Mouse (Mus musculus): Measurements from ENCODE around the gene Smad3. TPM values are rescaled to one million over a fixed set of nuclear protein-coding genes. Genes with fewer than 3 reads are reported as not detected.

Gene Smad3
- polyA plus RNA-seq, 1 experiment from 2014 or later: 11.6 TPM

- ATAC-seq (replicated peaks; ENCODE audit: insufficient number of reproducible peaks, insufficient read depth, low FRiP score, low read depth): no peak
- Histone ChIP-seq H3K4me2 (no peak overlapping the region), H3K27ac (no peak overlapping the region), H3K9me3 (replicated peaks) (no peaks in the 10 kb centered on the region), H3K4me1 (replicated peaks) (peaks cover 29% of the 10 kb centered on the region), H3K9ac (no peak overlapping the region), H3K27me3 (no peaks in the 10 kb centered on the region), H3K36me3 (no peaks in the 10 kb centered on the region), H3K4me3 (no peak overlapping the region)
- whole genome bisulfite sequencing: 51% methylated on average over 2 of the region's 2 CpGs
These were observed 29.3 kb upstream of the Smad3 start for GRCm38 (mm10) chr9:63787086-63787485.

- ATAC-seq (replicated peaks; ENCODE audit: insufficient number of reproducible peaks, insufficient read depth, low FRiP score, low read depth): no peak
- Histone ChIP-seq H3K36me3 (no peaks in the 10 kb centered on the region), H3K4me2 (no peak overlapping the region), H3K27ac (no peak overlapping the region), H3K27me3 (no peaks in the 10 kb centered on the region), H3K4me3 (no peak overlapping the region), H3K4me1 (replicated peaks) (peaks cover 20% of the 10 kb centered on the region), H3K9me3 (replicated peaks) (no peaks in the 10 kb centered on the region), H3K9ac (no peak overlapping the region)
- 32% methylated on average over 5 of the region's 5 CpGs for WGBS
These were observed 28.4 kb upstream of the Smad3 start for GRCm38 (mm10) chr9:63786026-63786670.

- Histone ChIP-seq H3K4me2 (no peak overlapping the region), H3K4me1 (replicated peaks) (peaks cover 23% of the 10 kb centered on the region), H3K9me3 (replicated peaks) (no peaks in the 10 kb centered on the region), H3K27ac (no peak overlapping the region), H3K4me3 (no peak overlapping the region), H3K36me3 (no peaks in the 10 kb centered on the region), H3K9ac (no peak overlapping the region), H3K27me3 (no peaks in the 10 kb centered on the region)
- ATAC-seq (replicated peaks; ENCODE audit: insufficient number of reproducible peaks, insufficient read depth, low FRiP score, low read depth): 0 out of 2 replicates have a peak, but pooled peaks have one; percentile 18
- 27% methylated on average over 5 of the region's 5 CpGs for WGBS
These were observed 27.7 kb upstream of the Smad3 start for GRCm38 (mm10) chr9:63785492-63785891.

- 79% methylated on average over 3 of the region's 3 CpGs for WGBS
- no peaks in the 10 kb centered on the region for H3K36me3 ChIP-seq
- H3K9me3 ChIP-seq (replicated peaks): no peaks in the 10 kb centered on the region
- no peaks in the 10 kb centered on the region for H3K27me3 ChIP-seq
- H3K27ac ChIP-seq: no peak overlapping the region
- H3K4me1 ChIP-seq (replicated peaks): peaks cover 30% of the 10 kb centered on the region
- no peak overlapping the region for H3K9ac ChIP-seq
- no peak overlapping the region for H3K4me3 ChIP-seq
- ATAC-seq (replicated peaks; ENCODE audit: insufficient number of reproducible peaks, insufficient read depth, low FRiP score, low read depth): no peak
- no peak overlapping the region for H3K4me2 ChIP-seq
These were observed 26.8 kb upstream of the Smad3 start for GRCm38 (mm10) chr9:63784597-63784996.

- WGBS: 60% methylated on average over 4 of the region's 4 CpGs
- Histone ChIP-seq H3K9ac (no peak overlapping the region), H3K9me3 (replicated peaks) (no peaks in the 10 kb centered on the region), H3K27me3 (0 out of 2 replicates have a peak, but pooled peaks cover 3% of the 10 kb centered on the region), H3K4me3 (no peak overlapping the region), H3K36me3 (no peaks in the 10 kb centered on the region), H3K4me1 (replicated peaks) (peaks cover 26% of the 10 kb centered on the region), H3K4me2 (no peak overlapping the region), H3K27ac (no peak overlapping the region)
- ATAC-seq (replicated peaks; ENCODE audit: insufficient number of reproducible peaks, insufficient read depth, low FRiP score, low read depth): no peak
These were observed 24.9 kb upstream of the Smad3 start for GRCm38 (mm10) chr9:63782744-63783143.

- H3K4me1 ChIP-seq (replicated peaks): peaks cover 24% of the 10 kb centered on the region
These were observed 24.1 kb upstream of the Smad3 start for GRCm38 (mm10) chr9:63781714-63782464.

GRCm38 (mm10) chr9:63779950-63780887 lies 22.4 kb upstream of the Smad3 start:
- Histone ChIP-seq H3K4me2 (peak overlapping the region; percentile 30), H3K4me3 (no peak overlapping the region), H3K27ac (peak overlapping the region; percentile 79), H3K9me3 (replicated peaks) (no peaks in the 10 kb centered on the region), H3K27me3 (0 out of 2 replicates have a peak, but pooled peaks cover 3% of the 10 kb centered on the region), H3K36me3 (no peaks in the 10 kb centered on the region), H3K4me1 (replicated peaks) (peaks cover 19% of the 10 kb centered on the region), H3K9ac (0 out of 2 replicates have a peak overlapping the region, but pooled peaks have one; percentile 16)
- 19% methylated on average over 17 of the region's 17 CpGs for WGBS
- peak; percentile 51 for ATAC-seq (replicated peaks; ENCODE audit: insufficient number of reproducible peaks, insufficient read depth, low FRiP score, low read depth)

More at GRCm38 (mm10) chr9:63781714-63782464, 24.1 kb upstream of the Smad3 start:
- Histone ChIP-seq H3K9me3 (replicated peaks) (no peaks in the 10 kb centered on the region), H3K36me3 (no peaks in the 10 kb centered on the region), H3K27ac (no peak overlapping the region), H3K27me3 (0 out of 2 replicates have a peak, but pooled peaks cover 3% of the 10 kb centered on the region), H3K4me2 (no peak overlapping the region), H3K9ac (no peak overlapping the region), H3K4me3 (no peak overlapping the region)
- WGBS: 73% methylated on average over 7 of the region's 7 CpGs
- ATAC-seq (replicated peaks; ENCODE audit: insufficient number of reproducible peaks, insufficient read depth, low FRiP score, low read depth): no peak

- no peak for ATAC-seq (replicated peaks; ENCODE audit: insufficient number of reproducible peaks, insufficient read depth, low FRiP score, low read depth)
- no peak overlapping the region for H3K9ac ChIP-seq
- no peaks in the 10 kb centered on the region for H3K36me3 ChIP-seq
- H3K27ac ChIP-seq: no peak overlapping the region
- 0 out of 2 replicates have a peak, but pooled peaks cover 6% of the 10 kb centered on the region for H3K27me3 ChIP-seq
- H3K9me3 ChIP-seq (replicated peaks): no peaks in the 10 kb centered on the region
- H3K4me1 ChIP-seq (replicated peaks): peaks cover 26% of the 10 kb centered on the region
- no peak overlapping the region for H3K4me2 ChIP-seq
- H3K4me3 ChIP-seq: no peak overlapping the region
- 59% methylated on average over 3 of the region's 3 CpGs for WGBS
These were observed 18.9 kb upstream of the Smad3 start for GRCm38 (mm10) chr9:63776735-63777134.

- no peak overlapping the region for H3K27ac ChIP-seq
- 61% methylated on average over 6 of the region's 6 CpGs for WGBS
- ATAC-seq (replicated peaks; ENCODE audit: insufficient number of reproducible peaks, insufficient read depth, low FRiP score, low read depth): no peak
These were observed 17.2 kb upstream of the Smad3 start for GRCm38 (mm10) chr9:63774854-63775483.

GRCm38 (mm10) chr9:63772452-63772851 lies 14.7 kb upstream of the Smad3 start:
- no peak overlapping the region for H3K4me3 ChIP-seq
- H3K9me3 ChIP-seq (replicated peaks): peaks cover 3% of the 10 kb centered on the region; the same call in 1 of the 2 replicates
- H3K4me2 ChIP-seq: no peak overlapping the region
- H3K9ac ChIP-seq: no peak overlapping the region
- no peak overlapping the region for H3K27ac ChIP-seq
- peaks cover 16% of the 10 kb centered on the region for H3K4me1 ChIP-seq (replicated peaks)
- 43% methylated on average over 10 of the region's 10 CpGs for WGBS
- no peak for ATAC-seq (replicated peaks; ENCODE audit: insufficient number of reproducible peaks, insufficient read depth, low FRiP score, low read depth)
- no peaks in the 10 kb centered on the region for H3K36me3 ChIP-seq
- 0 out of 2 replicates have a peak, but pooled peaks cover 3% of the 10 kb centered on the region for H3K27me3 ChIP-seq

More at GRCm38 (mm10) chr9:63774854-63775483, 17.2 kb upstream of the Smad3 start:
- Histone ChIP-seq H3K9me3 (replicated peaks) (no peaks in the 10 kb centered on the region), H3K9ac (no peak overlapping the region), H3K27me3 (0 out of 2 replicates have a peak, but pooled peaks cover 6% of the 10 kb centered on the region), H3K4me3 (no peak overlapping the region), H3K4me1 (replicated peaks) (peaks cover 22% of the 10 kb centered on the region), H3K4me2 (no peak overlapping the region), H3K36me3 (no peaks in the 10 kb centered on the region)
